Mouse (Mus musculus): ENCODE data around the gene Adamtsl3.

Adamtsl3 gene

GRCm38 (mm10) chr7:82647183-82647582 is 311.7 kb downstream of the Adamtsl3 start:
- in situ Hi-C loops (cut with MboI, MseI) = no loop called here

GRCm38 (mm10) chr7:82647909-82648308 is 312.4 kb downstream of the Adamtsl3 start:
- in situ Hi-C loops (cut with MboI, MseI) = no loop called here

- in situ Hi-C loops (cut with MboI, MseI) = no loop called here
Observed at GRCm38 (mm10) chr7:82648353-82649080, 313.0 kb downstream of the Adamtsl3 start, which contains the start of the genes Saxo2 and Efl1. TSS of gene Saxo2 (minus strand) at chr7:82648528. TSS of gene Efl1 (plus strand) at chr7:82648614.

- in situ Hi-C loops (cut with MboI, MseI) = no loop called here
Observed at GRCm38 (mm10) chr7:82649081-82649445, 313.6 kb downstream of the Adamtsl3 start.
